Mouse (Mus musculus) embryonic facial prominence, embryonic 14.5 days (tissue): ENCODE results near the gene Traf5. TPM values are rescaled to one million over a fixed set of nuclear protein-coding genes. Genes with fewer than 3 reads are reported as not detected.

ENCODE experiments used
- ATAC-seq: fragments of 200-750 bp; cut with Nextera tagmentation; 2 replicates; pipeline ENCODE4 v1.8.0; 2017; ENCODE audit warnings: low read depth, moderate number of reproducible peaks, moderate TSS enrichment
- DNase-seq: peaks from one replicate; pipeline ENCODE4 v3.0.0-alpha.2; 2015; ENCODE audit warnings: low spot score
- H3K27ac ChIP-seq: fragments of 300-500 bp; sonication (generic); replicated peaks from 2 replicates; pipeline ENCODE4 v1.5.1; 2014; ENCODE audit warnings: low read depth, mild to moderate bottlenecking, low read length, moderate library complexity
- H3K27me3 ChIP-seq: fragments of 300-500 bp; sonication (generic); replicated peaks from 2 replicates; pipeline ENCODE4 v1.6.1; 2014; ENCODE audit warnings: low read length; ENCODE audit not compliant: control insufficient read depth, insufficient read depth
- H3K36me3 ChIP-seq: fragments of 300-500 bp; sonication (generic); 2 replicates; pipeline ENCODE4 v1.6.1; 2014; ENCODE audit warnings: low read length, mixed read lengths; ENCODE audit not compliant: control insufficient read depth, insufficient read depth
- H3K4me1 ChIP-seq: fragments of 300-500 bp; sonication (generic); 2 replicates; pipeline ENCODE4 v1.6.1; 2014; ENCODE audit warnings: antibody characterized with exemption, low read length; ENCODE audit not compliant: control insufficient read depth, insufficient read depth
- H3K4me2 ChIP-seq: fragments of 300-500 bp; sonication (generic); 2 replicates; pipeline ENCODE4 v1.6.1; 2014; ENCODE audit warnings: low read depth, mild to moderate bottlenecking, low read length, moderate library complexity, mixed read lengths
- H3K4me3 ChIP-seq: fragments of 300-500 bp; sonication (generic); 2 replicates; pipeline ENCODE4 v1.5.1; 2014; ENCODE audit warnings: low read depth, mild to moderate bottlenecking, low read length
- H3K9ac ChIP-seq: fragments of 300-500 bp; sonication (generic); 2 replicates; pipeline ENCODE4 v1.6.1; 2014; ENCODE audit warnings: low read depth, mild to moderate bottlenecking, low read length, moderate library complexity, mixed read lengths
- H3K9me3 ChIP-seq: fragments of 300-500 bp; sonication (generic); 2 replicates; pipeline ENCODE4 v1.6.1; 2016; ENCODE audit warnings: low read length; ENCODE audit not compliant: control insufficient read depth
- WGBS: fragments of 180-500 bp; shearing (Covaris S2); extraction: QIAGEN DNeasy Blood & Tissue Kit; methylation state at CpG from one replicate; pipeline ENCODE4 v1.1.7; 2014; 5-methylcytosine and 5-hydroxymethylcytosine counted together
- polyA plus RNA-seq: library from polyadenylated mRNA; unstranded; fragments of >200 nt; fragmentation: Nextera tagmentation; extraction: Ambion mirVana; gene quantifications from 2 replicates; pipeline ENCODE4 v1.2.1, GENCODE M21; 2014

The Traf5 gene
- polyA plus RNA-seq, 1 experiment from 2014 or later: 19.7 TPM

GRCm38 (mm10) chr1:192125761-192126160 is 33.4 kb upstream of the Traf5 start:
- no peak for ATAC-seq
- WGBS: 92% methylated on average over 6 of the region's 6 CpGs
- no peak overlapping the region for H3K4me2 ChIP-seq
- no peaks in the 10 kb centered on the region for H3K4me1 ChIP-seq
- no peaks in the 10 kb centered on the region for H3K27me3 ChIP-seq
- DNase-seq: no peak
- no peaks in the 10 kb centered on the region for H3K9me3 ChIP-seq
- H3K27ac ChIP-seq: no peak overlapping the region
- no peak overlapping the region for H3K9ac ChIP-seq
- no peak overlapping the region for H3K4me3 ChIP-seq
- peaks cover 65% of the 10 kb centered on the region for H3K36me3 ChIP-seq

- H3K4me3 ChIP-seq: no peak overlapping the region
- no peak overlapping the region for H3K9ac ChIP-seq
- WGBS: 94% methylated on average over 6 of the region's 6 CpGs
- H3K4me1 ChIP-seq: no peaks in the 10 kb centered on the region
- H3K9me3 ChIP-seq: no peaks in the 10 kb centered on the region
- ATAC-seq: no peak
- H3K4me2 ChIP-seq: no peak overlapping the region
- no peak for DNase-seq
- no peak overlapping the region for H3K27ac ChIP-seq
- H3K36me3 ChIP-seq: peaks cover 73% of the 10 kb centered on the region
- H3K27me3 ChIP-seq: no peaks in the 10 kb centered on the region
Observed at GRCm38 (mm10) chr1:192116262-192116661, 23.9 kb upstream of the Traf5 start.

- Histone ChIP-seq H3K9ac (no peak overlapping the region), H3K4me3 (no peak overlapping the region), H3K27me3 (no peaks in the 10 kb centered on the region), H3K4me1 (no peaks in the 10 kb centered on the region), H3K9me3 (no peaks in the 10 kb centered on the region), H3K36me3 (peaks cover 73% of the 10 kb centered on the region), H3K4me2 (no peak overlapping the region), H3K27ac (no peak overlapping the region)
- WGBS: 83% methylated on average over 1 of the region's 1 CpGs
- DNase-seq (no peak), ATAC-seq (no peak)
Observed at GRCm38 (mm10) chr1:192115378-192115777, 23.0 kb upstream of the Traf5 start.

GRCm38 (mm10) chr1:192109169-192109568 is 16.8 kb upstream of the Traf5 start:
- DNase-seq: no peak
- H3K36me3 ChIP-seq: peaks cover 72% of the 10 kb centered on the region
- no peak for ATAC-seq
- no peaks in the 10 kb centered on the region for H3K9me3 ChIP-seq
- no peaks in the 10 kb centered on the region for H3K4me1 ChIP-seq
- H3K4me3 ChIP-seq: no peak overlapping the region
- WGBS: 80% methylated on average over 6 of the region's 6 CpGs
- H3K4me2 ChIP-seq: no peak overlapping the region
- H3K27ac ChIP-seq: no peak overlapping the region
- H3K27me3 ChIP-seq: no peaks in the 10 kb centered on the region
- no peak overlapping the region for H3K9ac ChIP-seq

DNA sequence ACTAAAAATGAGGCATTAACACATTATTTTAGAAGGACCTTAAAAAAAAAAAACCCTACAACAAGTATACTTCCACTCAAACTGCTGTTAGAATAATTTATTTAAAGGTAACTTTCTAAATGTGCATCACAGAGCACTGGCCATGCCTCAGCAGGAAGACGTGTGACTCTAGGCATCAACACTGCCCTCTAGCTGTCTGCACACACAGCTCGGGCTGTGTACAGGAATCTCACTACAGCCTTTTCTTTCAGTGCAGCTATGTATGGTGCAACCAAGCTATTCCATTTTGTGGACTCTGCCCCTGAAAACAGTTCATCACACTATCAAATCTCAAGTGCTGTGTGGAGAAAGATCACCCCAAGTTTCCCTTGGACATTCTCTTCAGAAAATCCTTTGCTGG is 15.0 kb upstream of the Traf5 start:
- DNase-seq: peak; percentile 48
- peak; percentile 76; the same call in 1 of the 2 replicates for ATAC-seq

GRCm38 (mm10) chr1:192105902-192106389 is 13.6 kb upstream of the Traf5 start:
- Histone ChIP-seq H3K36me3 (peaks cover 65% of the 10 kb centered on the region), H3K9ac (no peak overlapping the region), H3K4me2 (no peak overlapping the region), H3K9me3 (no peaks in the 10 kb centered on the region), H3K27ac (no peak overlapping the region), H3K4me3 (no peak overlapping the region), H3K27me3 (no peaks in the 10 kb centered on the region), H3K4me1 (no peaks in the 10 kb centered on the region)
- ATAC-seq (no peak), DNase-seq (no peak)
- WGBS: 88% methylated on average over 4 of the region's 4 CpGs

More for the DNA sequence above, 15.0 kb upstream of the Traf5 start:
- H3K9ac ChIP-seq: no peak overlapping the region
- H3K9me3 ChIP-seq: no peaks in the 10 kb centered on the region
- no peaks in the 10 kb centered on the region for H3K4me1 ChIP-seq
- peaks cover 65% of the 10 kb centered on the region for H3K36me3 ChIP-seq
- no peak overlapping the region for H3K4me2 ChIP-seq
- no peak overlapping the region for H3K4me3 ChIP-seq
- H3K27ac ChIP-seq: no peak overlapping the region
- H3K27me3 ChIP-seq: no peaks in the 10 kb centered on the region
- WGBS: 15% methylated on average over 2 of the region's 2 CpGs

GRCm38 (mm10) chr1:192104021-192104420 is 11.7 kb upstream of the Traf5 start:
- Histone ChIP-seq H3K36me3 (peaks cover 56% of the 10 kb centered on the region), H3K9ac (no peak overlapping the region)

DNA sequence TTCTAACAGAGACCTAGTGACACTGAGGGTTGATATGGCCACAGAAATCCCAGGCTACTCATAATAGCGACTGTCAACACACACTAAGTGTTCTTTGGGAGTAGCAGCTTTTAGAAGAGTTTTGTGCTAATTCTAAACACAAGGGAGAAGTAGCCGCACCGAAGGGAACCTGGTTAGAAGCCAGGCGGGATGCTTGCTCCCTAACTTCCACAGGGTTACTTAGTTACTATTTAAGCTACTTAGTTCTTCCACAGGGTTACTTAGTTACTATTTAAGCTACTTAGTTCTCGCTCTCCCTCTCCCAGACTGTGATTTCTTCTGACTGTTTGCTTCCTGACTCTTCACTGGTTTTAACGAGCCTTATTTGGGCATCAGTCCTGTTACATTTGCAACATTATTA is 10.8 kb upstream of the Traf5 start:
- no peaks in the 10 kb centered on the region for H3K9me3 ChIP-seq
- H3K4me3 ChIP-seq: no peak overlapping the region
- 86% methylated on average over 6 of the region's 6 CpGs for WGBS
- H3K27ac ChIP-seq: no peak overlapping the region
- H3K4me2 ChIP-seq: no peak overlapping the region
- no peak overlapping the region for H3K9ac ChIP-seq
- H3K36me3 ChIP-seq: peaks cover 55% of the 10 kb centered on the region
- no peaks in the 10 kb centered on the region for H3K27me3 ChIP-seq
- H3K4me1 ChIP-seq: no peaks in the 10 kb centered on the region
- ATAC-seq (no peak), DNase-seq (no peak)

More at GRCm38 (mm10) chr1:192104021-192104420, 11.7 kb upstream of the Traf5 start:
- Histone ChIP-seq H3K4me2 (no peak overlapping the region), H3K4me1 (no peaks in the 10 kb centered on the region), H3K27me3 (no peaks in the 10 kb centered on the region), H3K27ac (no peak overlapping the region), H3K4me3 (no peak overlapping the region), H3K9me3 (no peaks in the 10 kb centered on the region)
- DNase-seq (no peak), ATAC-seq (no peak)
- 96% methylated on average over 9 of the region's 9 CpGs for WGBS

DNA sequence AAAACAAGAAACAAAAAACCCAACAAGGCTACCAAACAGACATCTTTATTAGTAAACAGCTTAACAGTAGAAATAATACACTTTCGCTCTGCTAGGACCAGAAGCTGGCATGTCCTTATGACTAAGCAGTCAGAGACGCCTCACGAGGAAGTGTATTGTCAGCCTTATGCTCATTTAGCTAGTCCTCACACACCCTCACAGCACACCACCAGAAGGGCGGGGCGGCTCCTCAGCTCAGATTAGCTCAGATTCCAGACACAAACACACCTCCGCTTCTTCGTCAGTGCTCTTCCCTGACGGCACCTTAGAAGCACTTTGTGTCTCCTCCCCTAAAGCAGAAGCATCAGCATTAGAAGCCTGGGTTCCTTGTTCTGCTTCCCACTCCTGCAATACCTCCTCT is 9.0 kb upstream of the Traf5 start:
- no peaks in the 10 kb centered on the region for H3K4me1 ChIP-seq
- no peak for ATAC-seq
- H3K27me3 ChIP-seq: no peaks in the 10 kb centered on the region
- H3K27ac ChIP-seq: no peak overlapping the region
- H3K4me2 ChIP-seq: no peak overlapping the region
- H3K4me3 ChIP-seq: no peak overlapping the region
- H3K9me3 ChIP-seq: no peaks in the 10 kb centered on the region
- peaks cover 45% of the 10 kb centered on the region for H3K36me3 ChIP-seq
- DNase-seq: no peak
- WGBS: 84% methylated on average over 8 of the region's 8 CpGs
- no peak overlapping the region for H3K9ac ChIP-seq
